Mouse (Mus musculus) kidney, adult 2 months (tissue): ENCODE measurements around the gene Trpm1.

Experiments used
- CTCF ChIP-seq: fragments of 200-500 bp; conservative IDR thresholded peaks from 2 replicates; pipeline ENCODE4 v1.5.1; 2011; ENCODE audit warnings: low read depth, mild to moderate bottlenecking, control low read depth, low read length, moderate library complexity, mixed read lengths; ENCODE audit not compliant: insufficient read depth, insufficient read length
- POLR2A ChIP-seq: fragments of 200-500 bp; IDR thresholded peaks from one replicate; pipeline ENCODE4 v1.6.1; 2011; ENCODE audit warnings: low read depth, low read length, control low read depth

DNA sequence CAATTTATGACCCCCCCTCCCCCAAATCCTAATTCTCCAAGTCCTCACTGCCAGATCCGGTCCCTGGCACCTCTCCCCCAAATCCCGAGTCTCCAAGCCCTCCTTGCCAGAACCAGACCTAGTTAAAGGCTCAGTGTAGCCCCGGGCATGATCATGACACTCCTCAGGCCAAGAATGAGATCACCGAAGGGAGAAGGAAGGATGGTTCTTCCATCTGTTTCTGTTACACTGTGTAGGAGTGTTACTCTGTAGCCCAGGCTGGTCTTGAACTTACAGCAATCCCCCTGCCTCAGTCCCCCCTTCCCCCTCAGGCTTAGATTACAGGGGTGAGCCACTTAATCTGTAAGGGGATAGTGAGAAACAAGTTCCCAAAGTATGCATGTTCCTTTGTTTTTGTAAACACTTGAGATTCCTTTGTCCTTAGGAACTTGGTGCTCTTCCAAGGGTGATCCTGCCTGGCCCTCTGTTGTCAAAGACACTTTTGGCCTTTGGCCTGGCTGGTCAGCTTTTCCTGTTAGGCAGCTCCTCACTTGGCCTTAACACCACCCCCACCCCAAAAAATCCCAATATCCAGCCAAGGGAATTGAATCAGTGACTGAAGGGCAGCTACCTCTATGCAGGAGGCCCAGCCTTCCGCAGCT, 2.8 kb downstream of the Trpm1 start:
- no peak for TF ChIP-seq CTCF
- TF ChIP-seq POLR2A = no peak
